8 mouse cellular contexts compared by ENCODE assay signal in the genomic region with DNA sequence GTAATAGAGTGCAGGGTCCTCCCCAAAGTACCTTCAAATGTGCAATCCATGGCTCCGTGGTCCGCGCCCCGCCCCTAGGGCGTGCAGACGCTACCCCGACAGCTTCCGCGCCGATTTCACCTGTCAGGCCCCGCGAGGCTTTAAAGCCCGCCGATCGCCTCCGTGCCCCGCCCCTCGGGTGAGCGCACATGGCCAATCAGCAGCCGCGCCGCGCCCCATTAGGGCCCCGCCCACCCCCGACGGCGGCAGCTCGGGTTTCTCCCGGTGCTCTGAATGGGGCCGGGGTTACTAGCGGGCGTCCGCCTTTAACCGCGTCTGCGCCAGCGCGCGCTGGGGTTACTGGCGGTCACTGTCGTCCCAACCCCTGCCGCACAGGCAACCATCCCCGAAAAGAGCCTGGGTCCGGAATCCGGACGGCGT. TPM values are rescaled to one million over a fixed set of nuclear protein-coding genes. Genes with fewer than 3 reads are reported as not detected.
A peak's percentile ranks its signal among the peaks of the same experiment; 100 is the strongest.
DNase-seq lines count a peak whose midpoint lies in the region; ATAC-seq and TF ChIP-seq lines count a peak whose summit lies in the region.

No protein-coding gene starts in this region.

- H3K4me2 ChIP-seq in forebrain, embryonic 11.5 days (ENCODE audit: low read depth, low read length, severe bottlenecking): peak overlapping the region; percentile 67
- H3K4me2 ChIP-seq in heart, embryonic 16.5 days (ENCODE audit: low read depth, low read length): peak overlapping the region; percentile 82
- peak overlapping the region; percentile 87 for H3K4me2 ChIP-seq in liver, embryonic 14.5 days (ENCODE audit: low read depth)
- peak overlapping the region; percentile 87 for H3K4me2 ChIP-seq in stomach, embryonic 15.5 days

- peak; percentile 89 for DNase-seq in c-Kit-negative CD71-positive TER-119-positive erythroid progenitor cells, embryonic 14.5 days (ENCODE audit: low read depth, low spot score)
- DNase-seq in forebrain, embryonic 11.5 days (ENCODE audit: low spot score): peak; percentile 98
- DNase-seq in kidney, postnatal 25 days: peak; percentile 95 to 98
- peak; percentile 90 to 93 (median 91) for DNase-seq in liver, embryonic 14.5 days (ENCODE audit: low read depth in 3 of 3, low spot score in 3 of 3)
- DNase-seq in neural tube, embryonic 10.5 days (ENCODE audit: extremely low spot score, low spot score): peak; percentile 96

- peak; percentile 96 for ATAC-seq in CD4-positive, CD25-positive, alpha-beta regulatory T cell, adult 4 months
- peak; percentile 93 for ATAC-seq in forebrain, embryonic 11.5 days (replicated peaks; ENCODE audit: low FRiP score)
- peak; percentile 91 for ATAC-seq in heart, embryonic 16.5 days (replicated peaks; ENCODE audit: extremely low read depth, insufficient read depth, low FRiP score)
- peak; percentile 92 for ATAC-seq in liver, embryonic 14.5 days (ENCODE audit: insufficient read depth)
- peak; percentile 91 for ATAC-seq in stomach, embryonic 15.5 days (ENCODE audit: insufficient read depth, low FRiP score, low read depth)

- WGBS in forebrain, embryonic 11.5 days: under 1% methylated on average over 47 of the region's 47 CpGs
- WGBS in heart, embryonic 16.5 days: under 1% methylated on average over 47 of the region's 47 CpGs
- under 1% methylated on average over 47 of the region's 47 CpGs for WGBS in liver, embryonic 14.5 days (ENCODE audit: insufficient replicate concordance)
- WGBS in stomach, embryonic 15.5 days: 2% methylated on average over 47 of the region's 47 CpGs

- peak overlapping the region; percentile 52 for H3K9ac ChIP-seq in forebrain, embryonic 11.5 days (ENCODE audit: low read length)
- H3K9ac ChIP-seq in heart, embryonic 16.5 days (ENCODE audit: low read length): peak overlapping the region; percentile 70
- H3K9ac ChIP-seq in liver, embryonic 14.5 days (replicated peaks): peak overlapping the region; percentile 71
- peak overlapping the region; percentile 32; the same call in 1 of the 2 replicates for H3K9ac ChIP-seq in stomach, embryonic 15.5 days

- H3K36me3 ChIP-seq in forebrain, embryonic 11.5 days (ENCODE audit: control insufficient read depth, insufficient read depth, low read length): no peaks in the 10 kb centered on the region; the same call in 1 of the 2 replicates
- peaks cover 8% of the 10 kb centered on the region; the same call in 1 of the 2 replicates for H3K36me3 ChIP-seq in heart, embryonic 16.5 days (ENCODE audit: control insufficient read depth, insufficient read depth)
- H3K36me3 ChIP-seq in liver, embryonic 14.5 days (replicated peaks; ENCODE audit: control insufficient read depth, insufficient read depth, low read depth): peaks cover 19% of the 10 kb centered on the region
- H3K36me3 ChIP-seq in stomach, embryonic 15.5 days: peaks cover 10% of the 10 kb centered on the region

- H3K9me3 ChIP-seq in forebrain, embryonic 11.5 days (ENCODE audit: control insufficient read depth, low read length): no peaks in the 10 kb centered on the region
- H3K9me3 ChIP-seq in heart, embryonic 16.5 days (replicated peaks; ENCODE audit: control insufficient read depth, low read length): no peaks in the 10 kb centered on the region
- H3K9me3 ChIP-seq in liver, embryonic 14.5 days (ENCODE audit: control insufficient read depth, low read length): no peaks in the 10 kb centered on the region
- no peaks in the 10 kb centered on the region for H3K9me3 ChIP-seq in stomach, embryonic 15.5 days

- H3K4me3 ChIP-seq in forebrain, embryonic 11.5 days (ENCODE audit: low read depth, low read length): peak overlapping the region; percentile 37
- H3K4me3 ChIP-seq in heart, embryonic 16.5 days (ENCODE audit: low read length): peak overlapping the region; percentile 53
- peak overlapping the region; percentile 65 for H3K4me3 ChIP-seq in liver, embryonic 14.5 days (ENCODE audit: insufficient read depth in 1 of 2, low read depth in 2 of 2, low read length in 2 of 2)
- H3K4me3 ChIP-seq in stomach, embryonic 15.5 days (replicated peaks): peak overlapping the region; percentile 50

- peaks cover 43% of the 10 kb centered on the region for H3K4me1 ChIP-seq in forebrain, embryonic 11.5 days (replicated peaks; ENCODE audit: control insufficient read depth, insufficient read depth, low read length)
- peaks cover 48% of the 10 kb centered on the region for H3K4me1 ChIP-seq in heart, embryonic 16.5 days (ENCODE audit: control insufficient read depth, insufficient read depth, low read length)
- H3K4me1 ChIP-seq in liver, embryonic 14.5 days (replicated peaks; ENCODE audit: control insufficient read depth in 2 of 2, insufficient read depth in 2 of 2, low read length in 1 of 2): peaks cover 24 to 36% of the 10 kb centered on the region in 2 experiments
- peaks cover 71% of the 10 kb centered on the region for H3K4me1 ChIP-seq in stomach, embryonic 15.5 days

- no peak; the same call in none of the 2 replicates for TF ChIP-seq EP300 in liver, embryonic 14.5 days (IDR thresholded peaks at IDR 0.05; ENCODE audit: low read depth)

- H3K27me3 ChIP-seq in forebrain, embryonic 11.5 days (ENCODE audit: control insufficient read depth, insufficient read depth, low read length): no peaks in the 10 kb centered on the region
- no peaks in the 10 kb centered on the region for H3K27me3 ChIP-seq in heart, embryonic 16.5 days (ENCODE audit: control insufficient read depth, insufficient read depth, low read length)
- H3K27me3 ChIP-seq in liver, embryonic 14.5 days (ENCODE audit: control insufficient read depth, insufficient read depth, low read length): no peaks in the 10 kb centered on the region
- H3K27me3 ChIP-seq in stomach, embryonic 15.5 days (replicated peaks): no peaks in the 10 kb centered on the region

- TF ChIP-seq CTCF in liver, embryonic 14.5 days (IDR thresholded peaks at IDR 0.05; ENCODE audit: low read depth): no peak

- H3K27ac ChIP-seq in forebrain, embryonic 11.5 days (ENCODE audit: low read depth, low read length): peak overlapping the region; percentile 73
- peak overlapping the region; percentile 91 for H3K27ac ChIP-seq in heart, embryonic 16.5 days (ENCODE audit: low read length)
- H3K27ac ChIP-seq in liver, embryonic 14.5 days: peak overlapping the region; percentile 65
- peak overlapping the region; percentile 88 for H3K27ac ChIP-seq in stomach, embryonic 15.5 days

RNA-seq across cellular contexts. Expression of gene Srebf1, which starts 12.1 kb away (rescaled TPM):
- 10 to 100 TPM; 20.7 to 28.6 TPM for polyA plus RNA-seq in CD4-positive, CD25-positive, alpha-beta regulatory T cell, adult 4 months (2017; shearing (Covaris generic))
- 63.9 and 68.7 TPM in 2 replicates for polyA plus RNA-seq in forebrain, embryonic 11.5 days (2014; fragmentation: Nextera tagmentation; extraction: Ambion mirVana)
- polyA plus RNA-seq in heart, embryonic 16.5 days (2015; fragmentation: Nextera tagmentation; extraction: Ambion mirVana): 36.1 and 47.0 TPM in 2 replicates
- 38.8 and 45.7 TPM in 2 replicates for polyA plus RNA-seq in liver, embryonic 14.5 days (2012; rRNA removed)
- polyA plus RNA-seq in liver, embryonic 14.5 days (2014; fragmentation: Nextera tagmentation; extraction: Ambion mirVana): 37.6 and 49.6 TPM in 2 replicates
- 81.5 and 83.5 TPM in 2 replicates for polyA plus RNA-seq in stomach, embryonic 15.5 days (2015; fragmentation: Nextera tagmentation; extraction: Ambion mirVana)

Comparison
In these comparisons a context has a peak if more than half of its experiments do, and no peak if none do; other contexts are left out.
1. Peak in every context shown above with its lines: DNase-seq, ATAC-seq, H3K4me3 ChIP-seq and H3K27ac ChIP-seq.